Mouse (Mus musculus): ENCODE results near the gene Nabp1.
"Not testable (repeated sequence)": the region's sequence is repeated elsewhere in the genome, so short reads cannot be mapped to it uniquely, and the experiment has no call there.

Gene Nabp1

GRCm38 (mm10) chr1:51480386-51480785, 2.2 kb upstream of the Nabp1 start:
- DNase-seq: no peak

DNA sequence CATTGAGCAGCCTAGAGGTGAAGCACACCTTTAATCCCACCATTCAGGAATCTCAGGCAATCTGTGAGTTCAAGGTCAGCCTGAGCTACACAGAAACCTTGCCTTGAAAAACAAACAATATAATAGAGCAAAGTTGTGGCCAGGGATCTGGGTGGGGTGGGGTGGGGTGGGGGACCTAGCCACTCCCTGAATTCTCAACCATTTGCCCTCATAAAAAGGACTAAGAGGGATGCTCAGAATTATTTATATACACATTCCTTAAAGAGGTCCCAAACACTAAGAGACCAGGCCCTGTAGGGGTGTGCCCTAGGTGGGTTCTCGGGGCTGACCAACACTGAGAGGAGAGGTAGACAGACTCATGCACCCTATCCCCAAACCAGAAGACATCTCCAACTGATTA, 1.5 kb upstream of the Nabp1 start:
- DNase-seq: no peak

DNA sequence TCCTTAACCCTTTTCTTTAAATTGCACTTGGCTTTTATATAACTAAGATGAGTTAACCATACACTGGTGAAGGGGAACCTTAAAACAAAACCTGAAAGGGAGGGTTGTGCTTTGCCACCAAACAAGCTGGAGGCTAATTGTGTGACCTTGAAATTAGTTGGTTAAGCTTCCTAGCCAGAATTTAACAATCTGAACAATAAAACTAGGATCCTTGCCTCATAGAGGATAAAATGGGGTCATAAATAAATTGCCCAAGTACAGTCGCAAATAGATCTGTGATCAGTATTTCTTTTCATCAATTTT, 753 bp upstream of the Nabp1 start:
- DNase-seq: no peak

DNA sequence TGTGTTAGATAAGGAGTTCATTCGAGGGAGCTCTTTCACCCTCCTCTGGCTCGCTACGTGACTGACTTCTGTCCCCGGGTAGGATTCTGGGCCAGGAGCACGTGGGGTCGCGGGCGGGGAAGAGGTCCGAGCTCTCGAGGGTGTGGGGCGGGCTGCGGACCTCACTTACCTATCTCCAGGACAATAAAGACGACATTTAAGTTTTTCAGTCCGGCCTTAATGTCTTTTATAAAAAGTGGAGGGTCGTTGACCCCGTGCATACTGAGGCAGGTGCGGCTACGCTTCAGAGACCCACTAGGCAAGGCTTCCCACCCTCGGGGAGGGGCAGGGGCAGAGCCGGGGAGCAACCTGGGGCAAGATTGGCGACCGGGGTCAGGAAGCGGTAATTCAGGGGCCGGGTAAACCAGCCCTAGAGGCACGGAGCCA, 556 bp downstream of the Nabp1 start:
- peak; percentile 55 to 67 for DNase-seq

- no peak for DNase-seq
These were observed 1.8 kb downstream of the Nabp1 start for GRCm38 (mm10) chr1:51476405-51476804.

DNA sequence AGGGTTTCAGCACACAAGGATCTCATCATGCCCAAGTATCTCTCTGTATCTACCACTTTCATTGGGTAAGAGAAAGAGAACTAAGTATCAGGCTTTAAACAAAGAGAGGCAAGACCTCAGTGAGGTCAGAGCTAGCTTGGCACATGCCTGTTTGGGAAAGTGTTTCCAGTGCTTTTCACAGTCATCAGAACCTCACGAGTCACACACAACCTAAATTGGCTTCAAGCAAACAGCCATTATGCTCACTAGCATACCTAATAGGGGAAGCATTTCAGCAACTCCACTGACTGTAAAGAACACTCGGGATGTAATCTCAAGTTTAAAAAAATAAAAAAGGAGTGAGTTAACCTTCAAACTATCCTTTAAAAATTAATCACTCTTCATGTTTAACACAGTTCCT, 10.1 kb downstream of the Nabp1 start:
- no peak for DNase-seq

GRCm38 (mm10) chr1:51467181-51467580, 11.0 kb downstream of the Nabp1 start:
- DNase-seq: no peak

- DNase-seq: peak in 1 of 2 experiments; percentile 36
These were observed 11.8 kb downstream of the Nabp1 start for GRCm38 (mm10) chr1:51466385-51466784.

DNA sequence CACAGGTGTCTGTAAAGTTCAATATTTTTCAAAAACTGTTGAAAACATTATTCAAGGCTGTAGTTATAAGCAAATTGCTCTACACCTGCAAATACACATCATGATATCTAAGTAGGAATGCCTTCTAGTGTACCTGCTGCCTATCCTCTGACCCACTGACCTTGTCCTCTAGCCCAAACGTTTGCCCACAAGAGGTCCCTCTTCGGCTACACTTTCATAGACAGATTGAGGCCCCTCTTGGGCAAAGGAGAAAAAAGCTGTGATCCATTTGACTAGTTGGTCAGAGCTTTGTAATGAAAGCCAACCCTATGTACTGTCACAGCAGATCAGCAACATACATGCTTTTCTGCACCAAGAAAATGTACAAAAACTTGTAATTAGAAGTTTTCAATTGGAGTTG, 12.9 kb downstream of the Nabp1 start:
- DNase-seq: no peak

GRCm38 (mm10) chr1:51463038-51463437, 15.2 kb downstream of the Nabp1 start:
- DNase-seq: no peak

DNA sequence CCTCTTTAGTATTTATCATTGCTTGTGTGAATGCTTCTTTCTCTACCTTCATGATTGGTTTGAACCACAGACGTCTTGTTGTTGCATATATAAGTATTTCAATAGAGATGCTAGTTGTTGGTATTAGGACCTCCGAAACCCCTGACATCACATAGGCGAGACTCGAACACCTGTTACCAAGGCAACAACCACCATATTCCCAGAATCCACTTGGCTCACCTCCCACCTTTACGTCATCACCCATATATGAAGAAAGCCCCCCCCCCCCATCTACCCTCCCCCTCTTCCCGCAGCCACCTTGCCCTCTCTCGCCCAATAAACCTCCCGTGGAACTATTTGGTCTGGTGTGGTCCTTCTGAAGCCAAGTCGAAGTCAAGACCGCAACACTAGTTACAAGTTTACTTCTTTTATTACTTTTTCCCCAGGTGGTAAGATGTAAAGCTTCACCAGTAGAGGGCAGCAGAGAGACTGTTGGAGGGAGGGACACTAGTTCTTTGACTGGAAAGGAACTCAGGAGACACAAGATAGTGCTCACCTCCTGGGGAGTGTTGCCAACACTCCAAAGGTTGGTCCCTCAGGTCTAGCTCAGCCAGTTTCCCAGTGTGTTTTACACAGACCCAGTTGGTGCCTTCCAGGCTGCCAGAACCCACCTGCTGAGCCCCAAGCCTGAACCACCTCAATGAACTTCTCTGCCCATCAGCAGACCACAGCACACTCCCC, 19.3 kb downstream of the Nabp1 start:
- peak in 1 of 2 experiments; percentile 35 for DNase-seq

- no peak for DNase-seq
These were observed 20.1 kb downstream of the Nabp1 start for GRCm38 (mm10) chr1:51458089-51458488.

- DNase-seq: no peak
These were observed 21.0 kb downstream of the Nabp1 start for GRCm38 (mm10) chr1:51457249-51457648.

DNA sequence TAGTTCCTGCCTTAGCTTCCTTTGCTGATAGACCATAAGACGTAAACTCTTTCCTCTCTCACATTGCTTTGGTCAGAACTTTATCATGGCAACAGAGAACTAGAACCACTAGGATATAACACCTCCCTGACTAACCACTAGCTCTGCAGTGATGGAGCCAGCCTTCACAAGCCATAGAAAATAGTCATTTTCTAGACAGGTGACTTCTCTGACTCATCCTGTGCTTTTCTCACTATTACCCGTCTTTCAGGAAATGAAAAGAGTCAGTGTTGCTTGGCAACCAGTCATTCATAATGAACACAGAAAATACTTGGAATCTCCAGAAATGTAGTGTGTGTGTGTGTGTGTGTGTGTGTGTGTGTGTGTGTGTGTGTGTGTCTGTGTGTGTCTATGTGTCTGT, 29.4 kb downstream of the Nabp1 start:
- DNase-seq: no peak

- peak; percentile 41 to 47 for DNase-seq
These were observed 32.3 kb downstream of the Nabp1 start for GRCm38 (mm10) chr1:51445854-51446460.

DNA sequence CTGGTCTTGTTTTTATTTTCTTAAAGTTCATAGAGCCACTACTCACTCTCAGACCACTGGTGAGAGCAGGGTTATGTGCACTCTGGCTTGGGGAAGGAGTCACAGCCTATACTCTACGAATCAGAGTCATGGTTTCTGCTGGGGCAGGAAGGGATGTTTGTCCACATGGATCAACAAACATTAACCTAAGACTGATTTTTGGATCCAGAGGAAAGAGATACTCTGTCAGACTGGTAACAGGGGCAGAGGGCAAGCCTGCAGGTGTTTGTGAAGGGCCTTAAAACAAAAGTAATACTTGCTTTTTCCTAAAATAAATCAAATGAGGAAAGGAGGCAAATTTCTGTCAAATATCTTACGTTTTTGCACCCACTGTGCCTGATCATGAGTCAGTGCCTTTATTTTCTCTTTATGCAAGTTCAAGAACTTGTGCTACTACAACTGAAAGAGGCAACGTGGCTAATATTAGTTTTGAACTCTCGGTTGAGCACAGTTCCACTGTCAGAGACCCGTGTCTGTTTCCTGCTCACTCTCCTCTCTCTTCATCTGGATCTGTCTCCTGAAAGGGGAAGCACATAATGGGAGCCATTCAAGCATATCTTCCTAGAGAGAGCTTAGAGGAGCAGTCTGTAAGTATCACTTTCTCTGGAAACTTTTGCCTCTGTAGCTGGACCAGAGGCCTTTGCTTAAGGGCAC, 32.9 kb downstream of the Nabp1 start:
- peak; percentile 19 to 27 for DNase-seq

DNA sequence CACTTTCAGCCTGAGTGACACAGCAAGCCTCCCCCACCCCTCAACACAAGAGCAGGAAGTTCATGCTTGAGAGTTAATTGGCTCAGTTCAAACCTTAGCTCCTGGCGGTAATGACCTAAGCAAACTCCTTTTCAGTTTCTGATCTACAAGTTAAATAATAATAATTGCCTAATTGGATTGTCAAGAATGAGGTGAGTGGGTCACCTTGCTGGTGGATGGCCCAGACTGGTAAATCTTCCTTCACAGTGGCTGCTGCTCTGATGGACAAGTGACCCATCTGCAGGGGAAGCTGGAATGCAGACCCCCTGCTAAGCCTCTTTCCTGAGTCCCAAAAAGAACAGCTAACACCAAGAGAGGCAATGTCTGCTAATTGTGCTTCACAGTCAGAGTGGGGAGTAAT, 48.5 kb downstream of the Nabp1 start:
- DNase-seq: no peak

GRCm38 (mm10) chr1:51426298-51426697, 51.9 kb downstream of the Nabp1 start:
- no peak for DNase-seq

DNA sequence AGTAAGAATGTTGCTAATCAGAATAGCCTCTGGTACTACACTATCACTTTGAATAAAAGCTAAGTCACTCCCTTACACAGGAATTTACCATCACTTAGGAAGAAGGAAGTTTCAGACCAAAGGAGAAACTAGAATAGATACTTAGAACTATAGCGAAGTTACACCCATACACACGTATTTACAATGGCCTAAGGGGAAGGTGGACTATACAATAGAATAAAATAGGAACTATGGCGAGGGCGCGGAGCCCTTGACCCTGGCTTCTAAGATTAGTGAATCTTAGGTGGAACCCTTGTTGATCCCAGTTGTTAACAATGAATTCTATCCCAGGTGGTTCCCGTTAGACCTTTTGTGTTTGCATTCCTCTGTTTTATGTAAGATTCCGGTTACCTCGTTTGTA, 57.2 kb downstream of the Nabp1 start:
- DNase-seq: not testable (repeated sequence)

GRCm38 (mm10) chr1:51418753-51419152, 59.5 kb downstream of the Nabp1 start:
- no peak for DNase-seq

All from kidney, adult 8-10 months (tissue).